In the genomic region with DNA sequence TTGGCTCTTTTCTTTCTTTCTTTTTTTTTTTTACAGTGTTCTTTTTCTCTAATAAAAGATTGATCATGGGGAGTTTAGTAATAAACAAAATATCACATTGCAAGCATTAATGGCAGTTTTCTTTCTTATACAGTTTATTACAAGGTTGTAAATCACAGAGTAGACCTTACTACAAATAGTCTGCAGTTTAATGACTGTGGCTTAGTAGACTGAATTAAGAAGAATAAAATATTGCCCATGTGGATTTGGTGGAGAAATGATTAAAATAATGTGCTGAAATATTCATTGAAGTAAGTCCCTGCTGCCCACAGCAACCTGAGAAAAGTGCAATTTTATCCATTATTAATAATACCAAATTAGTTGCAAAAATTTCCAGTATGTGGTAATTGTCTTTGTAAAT, we compare ENCODE assay signal across 29 mouse cellular contexts. TPM values are rescaled to one million over a fixed set of nuclear protein-coding genes. Genes with fewer than 3 reads are reported as not detected.
"Had no signal": no experiment of that assay in that cellular context is flagged by ENCODE, and none has a peak within 500 bp of the region (broad histone marks: within the 10 kb centered on the region; RNA-seq: fewer than 3 reads in every experiment).

No protein-coding gene starts in this region.

- H3K4me3 ChIP-seq: embryonic facial prominence, embryonic 10.5 days; embryonic facial prominence, embryonic 12.5 days; embryonic facial prominence, embryonic 13.5 days; embryonic facial prominence, embryonic 15.5 days; erythroblast, embryonic 14.5 days; forebrain, embryonic 10.5 days; forebrain, embryonic 12.5 days; forebrain, embryonic 13.5 days; forebrain, embryonic 15.5 days; gastrocnemius, adult 2 months; heart, adult 2 months had no signal

- H3K27ac ChIP-seq: embryonic facial prominence, embryonic 10.5 days; embryonic facial prominence, embryonic 12.5 days; embryonic facial prominence, embryonic 13.5 days; embryonic facial prominence, embryonic 15.5 days; forebrain, embryonic 10.5 days; forebrain, embryonic 12.5 days; forebrain, embryonic 13.5 days; forebrain, embryonic 15.5 days; gastrocnemius, adult 2 months; heart, adult 2 months had no signal

- H3K36me3 ChIP-seq: embryonic facial prominence, embryonic 10.5 days; embryonic facial prominence, embryonic 12.5 days; embryonic facial prominence, embryonic 13.5 days; embryonic facial prominence, embryonic 15.5 days; forebrain, embryonic 10.5 days had no signal

- DNase-seq: cerebellum, adult 2 months; cerebellum, adult 8-10 months; cerebellum, adult 9-10 months; cerebellum, adult 9-11 months; cerebellum, postnatal 10 days; cerebellum, postnatal 14 days; cerebellum, postnatal 25 days; cerebellum, postnatal 36 days; embryo, embryonic 11 days; forebrain, postnatal 0 days; gastrocnemius, adult 2 months; gastrocnemius, postnatal 10 days; gastrocnemius, postnatal 14 days; gastrocnemius, postnatal 25 days; gastrocnemius, postnatal 36 days; heart, adult 11 months; heart, adult 18-20 months; heart, adult 2 months had no signal

- H3K4me2 ChIP-seq: embryonic facial prominence, embryonic 12.5 days; embryonic facial prominence, embryonic 13.5 days; embryonic facial prominence, embryonic 15.5 days; forebrain, embryonic 12.5 days; forebrain, embryonic 13.5 days; forebrain, embryonic 15.5 days had no signal

- H3K9ac ChIP-seq: embryonic facial prominence, embryonic 12.5 days; embryonic facial prominence, embryonic 13.5 days; embryonic facial prominence, embryonic 15.5 days; forebrain, embryonic 12.5 days; forebrain, embryonic 13.5 days; forebrain, embryonic 15.5 days; forebrain, postnatal 0 days had no signal

- ATAC-seq: forebrain, embryonic 13.5 days; forebrain, embryonic 14.5 days; forebrain, embryonic 15.5 days; forebrain, embryonic 16.5 days; forebrain, postnatal 0 days had no signal

- H3K27me3 ChIP-seq: embryonic facial prominence, embryonic 12.5 days; embryonic facial prominence, embryonic 13.5 days; embryonic facial prominence, embryonic 15.5 days; forebrain, embryonic 12.5 days; forebrain, embryonic 13.5 days; forebrain, embryonic 15.5 days had no signal

- H3K9me3 ChIP-seq: embryonic facial prominence, embryonic 10.5 days; embryonic facial prominence, embryonic 12.5 days; embryonic facial prominence, embryonic 13.5 days; embryonic facial prominence, embryonic 15.5 days; forebrain, embryonic 10.5 days; forebrain, embryonic 12.5 days; forebrain, embryonic 13.5 days; forebrain, embryonic 15.5 days had no signal

- H3K4me1 ChIP-seq: forebrain, embryonic 10.5 days; forebrain, embryonic 12.5 days; forebrain, embryonic 13.5 days had no signal

RNA-seq across cellular contexts. Expression of a gene that starts 37.3 kb away (rescaled TPM):
- polyA plus RNA-seq: erythroblast, embryonic 14.5 days had no signal
